Mouse (Mus musculus): ENCODE results near the gene Serpina3a.

- TF ChIP-seq CTCF (IDR thresholded peaks at IDR 0.05; ENCODE audit: extremely low read depth, insufficient read depth, low read length) (no peak), POLR2A (IDR thresholded peaks at IDR 0.05; ENCODE audit: extremely low read depth, insufficient read depth, low read length) (no peak)
Observed at GRCm38 (mm10) chr12:104151989-104152388, 39.5 kb downstream of the Serpina3a start.

All from cortical plate, adult 2 months (tissue).